Mouse (Mus musculus) embryo, embryonic 11 days (tissue): ENCODE results near the gene Caln1.

Experiments
- DNase-seq: peaks from one replicate; pipeline ENCODE4 v3.0.0-alpha.2; 2015

Caln1 gene

GRCm38 (mm10) chr5:130820021-130820648, 450.9 kb downstream of the Caln1 start:
- DNase-seq: no peak

GRCm38 (mm10) chr5:130820661-130821060, 451.4 kb downstream of the Caln1 start:
- DNase-seq: no peak

GRCm38 (mm10) chr5:130825797-130826196, 456.5 kb downstream of the Caln1 start:
- no peak for DNase-seq

GRCm38 (mm10) chr5:130848562-130848961, 479.3 kb downstream of the Caln1 start:
- DNase-seq: no peak

- no peak for DNase-seq
Observed at GRCm38 (mm10) chr5:130849610-130850009, 480.4 kb downstream of the Caln1 start.

- peak; percentile 50 for DNase-seq
Observed at GRCm38 (mm10) chr5:130852182-130852581, 482.9 kb downstream of the Caln1 start.

GRCm38 (mm10) chr5:130853371-130853770, 484.1 kb downstream of the Caln1 start:
- DNase-seq: peak; percentile 88

- no peak for DNase-seq
Observed at GRCm38 (mm10) chr5:130854430-130854829, 485.2 kb downstream of the Caln1 start.

- DNase-seq: peak; percentile 74
Observed at GRCm38 (mm10) chr5:130858148-130858547, 488.9 kb downstream of the Caln1 start.

GRCm38 (mm10) chr5:130858706-130859105, 489.5 kb downstream of the Caln1 start:
- no peak for DNase-seq

- DNase-seq: peak; percentile 38
Observed at GRCm38 (mm10) chr5:130859736-130860135, 490.5 kb downstream of the Caln1 start.

GRCm38 (mm10) chr5:130862302-130862701, 493.0 kb downstream of the Caln1 start:
- peak; percentile 65 for DNase-seq

- DNase-seq: no peak
Observed at GRCm38 (mm10) chr5:130869869-130870268, 500.6 kb downstream of the Caln1 start.

GRCm38 (mm10) chr5:130871086-130871485, 501.8 kb downstream of the Caln1 start:
- no peak for DNase-seq

- DNase-seq: no peak
Observed at GRCm38 (mm10) chr5:130875391-130875790, 506.1 kb downstream of the Caln1 start.

GRCm38 (mm10) chr5:130880331-130880730, 511.1 kb downstream of the Caln1 start:
- no peak for DNase-seq

- no peak for DNase-seq
Observed at GRCm38 (mm10) chr5:130891735-130892134, 522.5 kb downstream of the Caln1 start.

- DNase-seq: no peak
Observed at GRCm38 (mm10) chr5:130895991-130896390, 526.7 kb downstream of the Caln1 start.
